Mouse (Mus musculus) layer of hippocampus, postnatal 14 days (tissue): ENCODE results near the gene Nck2. TPM values are rescaled to one million over a fixed set of nuclear protein-coding genes. Genes with fewer than 3 reads are reported as not detected.
A peak's percentile ranks its signal among the peaks of the same experiment; 100 is the strongest.

Experiments used
- DNase-seq, 2 experiments: peaks; one replicate each; pipeline ENCODE4 v3.0.0; 2021 to 2022; ENCODE audit warnings: low spot score in 2 of 2, mixed read lengths in 1 of 2
- total RNA-seq, 2 experiments: library from RNA; stranded (reverse); gene quantifications; 2 replicates each; pipeline ENCODE4 v1.2.3; 2021

Nck2 gene
- total RNA-seq, 2 experiments from 2014 or later, result 48.4 to 50.9 TPM

GRCm38 (mm10) chr1:43429924-43430876 lies 14.2 kb upstream of the Nck2 start:
- no peak for DNase-seq

- no peak for DNase-seq
Measured at GRCm38 (mm10) chr1:43433853-43434252, 10.5 kb upstream of the Nck2 start.

GRCm38 (mm10) chr1:43436554-43436953 lies 7.8 kb upstream of the Nck2 start:
- no peak for DNase-seq

DNA sequence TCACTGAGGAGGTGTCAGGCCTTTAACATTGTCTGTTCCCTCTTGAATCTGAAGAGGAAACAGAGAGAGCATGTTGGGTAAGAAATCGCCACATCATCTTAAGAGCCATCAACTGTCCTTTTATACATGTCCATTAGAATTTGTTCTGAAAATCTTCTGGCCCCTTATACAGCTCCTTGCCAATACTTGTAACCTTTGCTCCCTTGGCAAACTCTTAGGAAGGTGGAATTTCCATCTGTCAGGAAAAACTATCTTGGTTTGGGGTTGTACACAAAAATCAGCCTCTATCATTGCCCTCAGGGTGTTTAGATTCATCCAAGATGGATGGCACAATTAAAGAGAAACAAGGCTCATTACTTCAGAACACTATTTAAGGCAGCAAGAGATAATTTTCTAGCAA lies 5.1 kb upstream of the Nck2 start:
- DNase-seq, result no peak

- DNase-seq, result no peak
Measured at GRCm38 (mm10) chr1:43442568-43442967, 1.8 kb upstream of the Nck2 start.

DNA sequence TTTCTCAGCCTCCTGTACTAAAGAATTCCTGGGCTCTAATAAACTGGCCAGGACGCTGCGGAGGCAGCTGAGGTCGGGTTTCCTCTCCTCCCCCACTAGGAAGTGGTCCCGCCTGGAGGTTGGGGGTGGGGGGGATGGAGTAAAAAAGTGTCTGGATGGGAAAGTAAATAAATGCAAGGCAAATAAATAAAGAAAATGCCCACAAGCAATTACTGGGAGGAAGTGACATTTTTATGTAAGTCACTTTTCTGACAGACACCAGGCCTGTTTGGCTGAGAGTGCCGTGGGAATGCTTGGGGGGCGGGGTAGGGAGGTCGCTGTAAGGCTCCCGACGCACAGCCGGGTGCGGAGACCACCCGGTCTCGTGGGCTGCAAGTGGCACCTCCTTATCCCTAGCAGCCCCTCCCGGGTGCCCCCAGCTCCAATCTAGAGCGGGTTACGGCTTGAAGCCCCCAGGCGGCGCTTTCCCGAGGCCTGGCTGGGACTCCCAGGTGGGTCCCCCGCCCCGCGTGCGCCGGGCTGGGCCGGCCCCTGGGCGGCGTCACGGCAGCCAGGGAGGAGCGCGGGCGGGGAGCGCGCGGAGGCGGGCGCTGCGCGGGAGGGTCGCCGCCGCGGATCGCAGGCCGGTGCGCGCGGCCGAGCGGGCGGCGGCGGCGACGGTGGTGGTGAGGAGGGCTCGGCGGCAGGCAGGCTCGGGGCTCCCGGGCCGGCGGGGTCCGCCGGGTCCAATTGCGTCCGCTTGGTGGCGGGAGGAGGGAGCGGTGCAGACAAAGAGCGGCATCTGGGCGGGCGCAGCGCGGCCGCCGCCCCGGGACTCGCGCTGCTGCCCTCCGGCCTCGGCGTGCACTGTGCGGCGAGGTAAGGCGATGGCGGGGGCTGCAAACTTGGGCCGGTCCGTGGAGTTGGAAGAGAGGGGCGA lies 1.1 kb downstream of the Nck2 start:
- peak; percentile 75 to 77 for DNase-seq

DNA sequence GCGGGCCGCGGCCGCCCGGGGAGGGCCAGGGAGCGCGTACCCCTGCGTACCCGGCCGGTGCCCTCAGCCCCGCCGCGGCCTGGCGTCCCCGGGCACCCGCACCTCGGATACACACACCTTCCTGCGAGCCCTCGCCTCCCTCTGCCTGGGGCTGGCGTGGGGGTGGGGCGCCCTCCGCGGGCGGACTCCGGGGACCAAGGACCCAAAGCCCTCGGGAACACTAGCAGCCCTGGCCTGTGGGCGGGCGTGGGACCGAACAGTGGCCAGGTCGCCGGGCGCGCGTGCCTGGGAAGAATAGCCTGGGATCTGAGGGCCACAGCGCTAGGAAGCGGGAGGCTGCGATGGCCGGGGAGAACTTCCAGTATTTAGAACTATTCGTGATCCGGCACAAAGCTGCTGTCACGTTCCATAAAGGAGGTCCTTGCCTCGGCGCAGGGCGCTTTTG lies 1.7 kb downstream of the Nck2 start:
- DNase-seq, result no peak

DNA sequence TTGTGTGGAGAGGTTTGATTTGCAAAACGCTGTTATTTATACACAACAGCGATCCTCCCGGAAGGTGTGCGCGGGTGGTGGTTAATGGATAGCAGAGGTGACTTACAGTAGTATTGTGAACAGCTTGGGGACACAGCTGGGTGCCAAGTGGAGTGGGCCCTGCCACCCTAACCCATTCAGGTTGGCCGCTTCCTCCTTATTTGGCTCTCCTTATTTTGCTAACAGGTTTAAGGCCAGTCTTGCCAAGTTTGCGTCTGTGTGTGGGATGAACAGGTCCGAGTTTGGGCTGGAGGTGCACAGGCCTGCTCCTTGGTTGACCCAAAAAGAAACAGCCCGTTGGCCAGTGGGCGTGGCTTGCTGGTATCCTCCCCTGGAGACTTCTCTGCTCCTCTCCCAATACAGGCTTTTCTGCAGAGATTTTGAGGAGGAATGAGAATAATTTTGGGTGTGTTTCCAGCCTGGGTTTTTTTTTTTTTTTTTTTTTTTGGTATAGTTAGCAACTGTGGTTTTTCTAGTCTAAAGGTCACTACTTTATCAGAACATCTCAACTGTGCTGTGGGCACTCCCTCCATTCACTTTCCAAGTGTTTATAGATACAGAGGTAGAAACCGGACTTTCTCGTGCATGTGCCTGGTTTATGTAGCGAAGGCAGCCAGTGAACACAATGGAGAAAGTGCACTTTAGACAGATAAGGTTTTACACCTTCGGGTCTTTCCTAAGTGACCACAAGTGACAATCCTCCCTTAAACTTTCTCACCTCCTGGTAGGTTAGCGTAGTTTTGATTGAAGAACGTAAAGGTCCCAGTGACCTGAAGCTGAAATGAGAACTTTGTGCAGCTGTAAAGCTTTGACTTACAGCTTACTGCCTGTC lies 2.6 kb downstream of the Nck2 start:
- no peak for DNase-seq

DNA sequence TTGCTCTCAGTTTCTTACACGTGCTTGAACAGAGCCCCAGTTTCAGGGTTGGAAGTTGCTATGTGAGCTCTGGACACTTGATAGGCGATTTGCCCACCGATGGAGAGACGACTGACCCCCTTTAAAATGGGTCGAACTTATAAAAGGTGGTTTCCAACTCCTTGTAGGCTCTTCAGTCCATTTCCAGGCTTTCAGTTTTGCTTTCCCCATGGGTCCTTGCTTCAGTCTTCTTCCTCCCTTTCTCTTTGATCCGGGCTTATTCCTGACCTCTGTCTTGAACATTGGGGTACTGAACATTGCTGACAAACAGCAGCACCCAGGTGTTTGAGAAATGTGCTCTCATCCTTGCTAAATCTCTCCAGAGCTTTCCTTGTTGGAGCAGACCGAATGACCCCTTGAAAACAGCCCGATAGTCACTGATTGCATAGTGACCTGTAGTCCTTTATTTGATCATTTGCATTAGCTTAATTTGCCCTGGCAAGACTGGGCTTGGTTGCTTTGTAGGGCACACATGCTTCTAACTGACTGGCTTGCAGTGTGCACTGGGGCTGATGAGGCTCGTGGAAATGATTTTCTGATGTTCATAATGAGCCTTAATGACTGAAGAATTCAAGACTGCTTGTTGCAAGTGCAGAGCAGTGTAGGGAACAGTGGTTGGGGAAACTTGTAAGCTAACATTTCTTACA lies 3.4 kb downstream of the Nck2 start:
- no peak for DNase-seq

- DNase-seq, result no peak
Measured at GRCm38 (mm10) chr1:43450811-43451210, 6.4 kb downstream of the Nck2 start.

- DNase-seq, result no peak
Measured at GRCm38 (mm10) chr1:43453683-43454082, 9.3 kb downstream of the Nck2 start.

- no peak for DNase-seq
Measured at GRCm38 (mm10) chr1:43454741-43455140, 10.4 kb downstream of the Nck2 start.

DNA sequence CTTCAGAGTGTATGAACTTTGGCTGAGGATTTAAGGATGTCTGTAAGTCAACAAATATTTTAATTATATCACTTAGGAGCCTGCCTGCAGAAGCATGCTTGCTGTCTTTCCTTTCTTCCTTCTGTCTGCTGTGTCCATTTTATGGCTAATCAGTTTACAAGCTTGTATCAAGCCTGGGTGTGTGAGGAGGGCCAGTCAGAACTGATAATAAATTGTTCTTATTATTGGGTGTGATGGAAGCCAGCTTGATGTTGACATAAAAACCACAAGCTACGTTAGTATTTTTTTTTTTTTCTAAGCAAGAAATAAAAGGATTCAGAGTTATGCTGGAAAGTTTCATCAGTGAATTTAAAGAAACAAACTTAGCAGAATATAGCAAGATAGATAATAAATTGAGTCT lies 10.8 kb downstream of the Nck2 start:
- DNase-seq, result no peak

DNA sequence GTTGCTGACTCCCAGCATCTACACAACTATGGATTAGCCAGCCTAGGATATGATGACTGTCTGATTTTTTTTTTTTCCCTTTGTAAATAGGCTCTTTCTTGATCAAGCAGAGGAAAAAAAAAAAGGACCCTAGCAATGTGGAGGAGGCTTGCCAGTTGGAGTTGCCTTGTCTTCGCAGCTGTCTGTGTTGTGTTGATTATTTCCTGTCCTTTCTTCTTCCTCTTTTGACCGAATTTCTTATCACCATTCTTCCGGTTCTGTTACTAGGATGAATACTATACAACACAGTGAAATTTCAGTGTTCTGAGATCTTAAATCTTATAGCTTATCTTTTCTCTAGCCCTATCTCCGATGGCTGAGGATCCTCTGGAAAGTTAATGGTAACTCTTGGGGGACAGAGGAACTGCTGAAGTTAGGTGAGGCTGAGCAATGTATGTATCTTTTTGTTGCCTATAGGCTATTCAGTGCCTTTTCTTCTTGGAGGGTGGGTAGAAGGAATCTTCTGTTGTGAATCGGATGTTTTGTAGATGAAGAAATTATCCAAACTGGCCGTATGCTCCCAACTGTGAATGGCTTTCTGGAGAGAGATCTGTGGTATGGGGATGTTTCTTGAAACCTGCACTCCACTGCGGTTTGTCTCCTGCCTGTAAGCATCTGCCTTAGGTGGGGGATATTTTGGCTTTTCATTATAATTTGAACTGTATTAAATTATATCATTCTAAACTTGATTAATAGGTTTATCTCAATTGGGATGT lies 12.8 kb downstream of the Nck2 start:
- no peak for DNase-seq

DNA sequence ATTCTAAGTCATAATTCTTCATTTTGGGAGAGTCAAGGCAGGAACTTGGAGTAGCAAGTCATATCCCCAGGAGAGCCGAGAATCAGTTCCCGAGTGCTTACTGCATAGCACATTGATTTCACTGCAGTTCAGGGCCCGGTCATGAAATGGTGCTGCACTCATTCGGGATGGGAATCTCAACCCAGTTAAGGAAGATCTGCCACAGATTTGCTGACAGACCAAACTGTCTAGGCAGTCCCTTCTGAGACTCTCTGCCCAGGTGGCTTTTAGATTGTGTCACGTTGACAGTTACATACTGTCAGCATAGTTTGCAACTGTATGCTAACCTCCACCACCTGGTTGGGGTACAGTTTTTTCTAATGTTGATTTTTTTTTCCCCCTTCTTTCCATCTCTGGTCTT lies 16.1 kb downstream of the Nck2 start:
- DNase-seq, result no peak

DNA sequence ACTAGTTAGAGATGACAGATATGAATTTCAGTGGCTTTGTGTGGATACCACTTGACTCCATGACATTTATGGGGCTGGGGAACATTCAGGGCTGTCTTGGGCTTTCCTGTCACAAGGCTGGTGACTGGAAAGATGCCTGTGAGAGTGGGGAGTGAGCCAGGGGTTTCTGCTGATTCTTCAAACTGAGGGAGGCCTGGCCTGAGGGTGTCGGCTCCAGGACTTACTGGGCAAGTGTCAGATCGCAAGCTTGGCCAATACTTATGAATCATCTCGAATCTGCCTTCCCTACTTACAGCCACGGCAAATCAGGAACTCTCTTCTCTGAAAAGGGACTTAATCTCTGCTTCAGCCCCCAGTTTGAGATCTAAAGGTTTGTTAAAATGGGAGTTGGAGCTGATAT lies 18.3 kb downstream of the Nck2 start:
- DNase-seq, result no peak

- DNase-seq, result no peak
Measured at GRCm38 (mm10) chr1:43463941-43464682, 19.7 kb downstream of the Nck2 start.

GRCm38 (mm10) chr1:43464976-43465375 lies 20.6 kb downstream of the Nck2 start:
- no peak for DNase-seq
